Mouse (Mus musculus): ENCODE results near the gene Tyw5. TPM values are rescaled to one million over a fixed set of nuclear protein-coding genes. Genes with fewer than 3 reads are reported as not detected.

The Tyw5 gene
- polyA plus RNA-seq, 1 experiment from 2014 or later: 28.7 TPM

GRCm38 (mm10) chr1:57413397-57413796 lies 6.5 kb upstream of the Tyw5 start:
- no peak for ATAC-seq (ENCODE audit: insufficient read depth, low FRiP score, low read depth)
- no peak overlapping the region for H3K27ac ChIP-seq
- WGBS: 85% methylated on average over 2 of the region's 2 CpGs
- H3K27me3 ChIP-seq (replicated peaks): no peaks in the 10 kb centered on the region
- H3K36me3 ChIP-seq: peaks cover 20% of the 10 kb centered on the region
- H3K4me1 ChIP-seq: peaks cover 4% of the 10 kb centered on the region; the same call in 1 of the 2 replicates
- no peak overlapping the region for H3K4me2 ChIP-seq
- H3K9ac ChIP-seq: no peak overlapping the region
- H3K9me3 ChIP-seq: no peaks in the 10 kb centered on the region
- no peak overlapping the region for H3K4me3 ChIP-seq (replicated peaks)

- no peak overlapping the region; the same call in 1 of the 2 replicates for H3K4me2 ChIP-seq
- peaks cover 6% of the 10 kb centered on the region; the same call in 1 of the 2 replicates for H3K36me3 ChIP-seq
- 86% methylated on average over 2 of the region's 2 CpGs for WGBS
- no peaks in the 10 kb centered on the region for H3K9me3 ChIP-seq
- H3K4me3 ChIP-seq (replicated peaks): no peak overlapping the region
- H3K27ac ChIP-seq: no peak overlapping the region
- no peak for ATAC-seq (ENCODE audit: insufficient read depth, low FRiP score, low read depth)
- H3K27me3 ChIP-seq (replicated peaks): no peaks in the 10 kb centered on the region
- H3K4me1 ChIP-seq: peaks cover 12% of the 10 kb centered on the region; the same call in 1 of the 2 replicates
- no peak overlapping the region for H3K9ac ChIP-seq
These were observed 2.1 kb upstream of the Tyw5 start for GRCm38 (mm10) chr1:57408994-57409393.

GRCm38 (mm10) chr1:57402116-57402515 lies 4.8 kb downstream of the Tyw5 start:
- H3K27ac ChIP-seq: no peak overlapping the region
- H3K9ac ChIP-seq: no peak overlapping the region
- 0 out of 2 replicates have a peak, but pooled peaks cover 3% of the 10 kb centered on the region for H3K4me1 ChIP-seq
- no peaks in the 10 kb centered on the region for H3K9me3 ChIP-seq
- no peak for ATAC-seq (ENCODE audit: insufficient read depth, low FRiP score, low read depth)
- H3K36me3 ChIP-seq: no peaks in the 10 kb centered on the region
- no peak overlapping the region for H3K4me3 ChIP-seq (replicated peaks)
- no peak overlapping the region for H3K4me2 ChIP-seq
- H3K27me3 ChIP-seq (replicated peaks): no peaks in the 10 kb centered on the region
- WGBS: 88% methylated on average over 5 of the region's 5 CpGs

DNA sequence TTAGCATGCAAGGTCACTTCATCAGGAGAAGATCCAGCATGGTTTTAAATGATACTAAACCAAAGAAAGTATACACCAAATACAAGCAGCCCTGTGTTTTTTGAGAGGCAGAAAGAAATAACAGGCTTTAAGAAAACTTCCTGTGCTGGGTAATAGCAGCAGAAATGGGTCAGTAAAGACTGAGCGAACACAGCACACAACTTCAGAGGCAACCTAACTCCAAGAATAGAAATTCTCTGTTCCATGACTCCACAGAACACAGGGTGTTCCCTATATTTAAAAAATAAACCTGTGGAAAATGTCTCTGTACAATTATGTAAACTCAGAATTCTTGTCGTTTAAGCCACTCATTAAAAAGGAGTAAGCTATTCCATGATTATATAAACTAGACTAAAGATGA lies 6.0 kb downstream of the Tyw5 start:
- Histone ChIP-seq H3K36me3 (0 out of 2 replicates have a peak, but pooled peaks cover 4% of the 10 kb centered on the region), H3K9me3 (no peaks in the 10 kb centered on the region), H3K4me3 (replicated peaks) (no peak overlapping the region), H3K4me1 (0 out of 2 replicates have a peak, but pooled peaks cover 3% of the 10 kb centered on the region), H3K4me2 (no peak overlapping the region), H3K27ac (no peak overlapping the region), H3K27me3 (replicated peaks) (no peaks in the 10 kb centered on the region), H3K9ac (no peak overlapping the region)
- no peak for ATAC-seq (ENCODE audit: insufficient read depth, low FRiP score, low read depth)
- WGBS: 85% methylated on average over 2 of the region's 2 CpGs

- H3K27ac ChIP-seq: no peak overlapping the region
- no peaks in the 10 kb centered on the region for H3K4me1 ChIP-seq
- no peak for ATAC-seq (ENCODE audit: insufficient read depth, low FRiP score, low read depth)
- H3K36me3 ChIP-seq: 0 out of 2 replicates have a peak, but pooled peaks cover 4% of the 10 kb centered on the region
- no peak overlapping the region for H3K4me3 ChIP-seq (replicated peaks)
- H3K9ac ChIP-seq: no peak overlapping the region
- no peaks in the 10 kb centered on the region for H3K27me3 ChIP-seq (replicated peaks)
- no peaks in the 10 kb centered on the region for H3K9me3 ChIP-seq
- no peak overlapping the region for H3K4me2 ChIP-seq
- WGBS: 86% methylated on average over 2 of the region's 2 CpGs
These were observed 6.6 kb downstream of the Tyw5 start for GRCm38 (mm10) chr1:57400321-57400720.

GRCm38 (mm10) chr1:57394051-57394450 lies 12.8 kb downstream of the Tyw5 start:
- 74% methylated on average over 3 of the region's 3 CpGs for WGBS
- 0 out of 2 replicates have a peak, but pooled peaks cover 4% of the 10 kb centered on the region for H3K36me3 ChIP-seq
- no peak overlapping the region for H3K4me3 ChIP-seq (replicated peaks)
- H3K27ac ChIP-seq: no peak overlapping the region
- H3K9me3 ChIP-seq: no peaks in the 10 kb centered on the region
- no peak overlapping the region for H3K9ac ChIP-seq
- H3K27me3 ChIP-seq (replicated peaks): no peaks in the 10 kb centered on the region
- H3K4me2 ChIP-seq: no peak overlapping the region
- ATAC-seq (ENCODE audit: insufficient read depth, low FRiP score, low read depth): no peak
- H3K4me1 ChIP-seq: no peaks in the 10 kb centered on the region

DNA sequence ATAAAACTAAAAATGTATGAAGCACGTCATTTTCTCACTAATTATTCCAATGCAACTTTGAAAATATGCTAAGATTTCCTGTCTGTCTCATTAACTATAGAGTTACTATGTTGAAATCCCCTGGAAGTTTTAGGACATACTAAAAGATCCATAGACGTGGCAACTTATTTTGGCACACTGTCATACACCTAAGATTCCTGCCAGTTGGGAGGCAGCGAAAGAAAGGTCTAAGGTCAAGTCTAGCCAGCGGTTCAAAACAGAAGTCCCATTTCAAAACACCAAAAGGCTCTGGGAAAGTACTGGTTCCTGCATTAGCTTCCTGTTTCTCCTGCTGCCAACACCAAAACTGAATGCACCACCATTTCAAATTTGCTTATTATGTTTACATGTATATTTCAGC lies 14.5 kb downstream of the Tyw5 start:
- 77% methylated on average over 4 of the region's 4 CpGs for WGBS
- H3K27ac ChIP-seq: no peak overlapping the region
- no peak overlapping the region for H3K4me3 ChIP-seq (replicated peaks)
- no peaks in the 10 kb centered on the region for H3K4me1 ChIP-seq
- H3K9me3 ChIP-seq: no peaks in the 10 kb centered on the region
- no peak overlapping the region for H3K4me2 ChIP-seq
- H3K9ac ChIP-seq: no peak overlapping the region; the same call in 1 of the 2 replicates
- no peaks in the 10 kb centered on the region for H3K27me3 ChIP-seq (replicated peaks)
- no peak for ATAC-seq (ENCODE audit: insufficient read depth, low FRiP score, low read depth)
- 0 out of 2 replicates have a peak, but pooled peaks cover 8% of the 10 kb centered on the region for H3K36me3 ChIP-seq

DNA sequence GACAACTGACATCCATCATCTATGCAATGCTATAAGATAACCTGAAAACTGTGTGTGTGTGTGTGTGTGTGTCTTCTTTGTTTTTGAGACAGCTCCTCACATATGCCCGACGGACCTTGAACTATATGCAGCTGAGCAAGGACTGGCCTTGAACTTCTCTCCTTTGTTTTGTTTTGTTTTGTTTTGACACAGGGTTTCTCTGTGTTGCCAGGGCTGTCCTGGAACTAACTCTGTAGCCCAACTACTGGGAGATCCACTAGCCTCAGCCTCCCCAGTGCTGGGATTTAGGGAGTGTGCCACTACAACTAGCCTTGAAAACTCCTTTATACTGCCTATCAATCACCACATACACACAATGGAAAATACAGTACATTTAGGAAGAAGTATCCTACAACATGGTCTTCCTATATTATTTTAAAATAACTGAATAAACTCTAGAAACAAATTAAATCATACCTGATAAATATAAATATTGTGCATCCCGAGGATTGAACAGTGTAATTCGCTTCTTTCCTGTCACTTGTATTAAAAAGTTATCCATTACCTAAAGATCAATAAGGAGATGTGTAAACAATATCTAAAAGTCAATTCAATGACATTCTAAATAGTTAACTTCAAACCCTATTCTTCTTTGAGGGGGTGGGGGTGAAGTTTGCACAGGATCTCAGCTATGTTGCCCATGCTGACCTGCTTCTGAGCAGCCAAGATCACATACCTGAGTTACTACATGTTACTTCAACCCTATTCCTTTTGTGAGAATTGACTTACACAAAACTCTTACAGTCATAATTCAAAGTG lies 15.7 kb downstream of the Tyw5 start:
- Histone ChIP-seq H3K4me3 (replicated peaks) (no peak overlapping the region), H3K4me2 (no peak overlapping the region), H3K9ac (no peak overlapping the region), H3K9me3 (no peaks in the 10 kb centered on the region), H3K36me3 (0 out of 2 replicates have a peak, but pooled peaks cover 5% of the 10 kb centered on the region), H3K27me3 (replicated peaks) (no peaks in the 10 kb centered on the region), H3K27ac (no peak overlapping the region), H3K4me1 (no peaks in the 10 kb centered on the region)
- ATAC-seq (ENCODE audit: insufficient read depth, low FRiP score, low read depth): no peak
- WGBS: 80% methylated on average over 4 of the region's 4 CpGs

- no peak for ATAC-seq (ENCODE audit: insufficient read depth, low FRiP score, low read depth)
- WGBS: 89% methylated on average over 8 of the region's 8 CpGs
- no peaks in the 10 kb centered on the region for H3K4me1 ChIP-seq
These were observed 18.3 kb downstream of the Tyw5 start for GRCm38 (mm10) chr1:57388402-57389155.

DNA sequence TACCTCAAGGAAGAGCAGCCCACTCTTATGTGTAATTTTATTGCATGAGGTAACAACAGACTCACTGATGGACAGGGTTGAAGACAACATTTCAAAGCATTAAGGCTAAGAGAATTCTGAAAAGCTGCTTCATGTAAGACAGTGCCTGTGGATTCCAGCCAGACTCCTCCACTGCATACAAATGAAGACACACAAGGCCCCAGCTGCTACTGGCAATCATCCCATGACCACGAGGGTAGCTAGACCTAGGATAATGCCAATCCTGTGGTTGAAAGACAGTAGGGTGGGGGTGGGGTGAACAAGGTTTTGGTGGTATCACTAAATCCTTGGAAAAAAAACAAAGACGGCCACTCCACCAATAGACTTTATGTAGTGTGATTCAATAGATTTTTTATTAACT lies 19.0 kb downstream of the Tyw5 start:
- H3K27ac ChIP-seq: no peak overlapping the region
- no peaks in the 10 kb centered on the region for H3K9me3 ChIP-seq
- H3K4me3 ChIP-seq (replicated peaks): no peak overlapping the region
- H3K36me3 ChIP-seq: 0 out of 2 replicates have a peak, but pooled peaks cover 4% of the 10 kb centered on the region
- 73% methylated on average over 2 of the region's 2 CpGs for WGBS
- H3K4me2 ChIP-seq: no peak overlapping the region
- ATAC-seq (ENCODE audit: insufficient read depth, low FRiP score, low read depth): no peak
- no peaks in the 10 kb centered on the region for H3K27me3 ChIP-seq (replicated peaks)
- no peak overlapping the region for H3K9ac ChIP-seq
- no peaks in the 10 kb centered on the region for H3K4me1 ChIP-seq

More at GRCm38 (mm10) chr1:57388402-57389155, 18.3 kb downstream of the Tyw5 start:
- Histone ChIP-seq H3K36me3 (0 out of 2 replicates have a peak, but pooled peaks cover 4% of the 10 kb centered on the region), H3K27me3 (replicated peaks) (no peaks in the 10 kb centered on the region), H3K9ac (no peak overlapping the region), H3K4me3 (replicated peaks) (no peak overlapping the region), H3K4me2 (no peak overlapping the region), H3K9me3 (no peaks in the 10 kb centered on the region), H3K27ac (no peak overlapping the region)

DNA sequence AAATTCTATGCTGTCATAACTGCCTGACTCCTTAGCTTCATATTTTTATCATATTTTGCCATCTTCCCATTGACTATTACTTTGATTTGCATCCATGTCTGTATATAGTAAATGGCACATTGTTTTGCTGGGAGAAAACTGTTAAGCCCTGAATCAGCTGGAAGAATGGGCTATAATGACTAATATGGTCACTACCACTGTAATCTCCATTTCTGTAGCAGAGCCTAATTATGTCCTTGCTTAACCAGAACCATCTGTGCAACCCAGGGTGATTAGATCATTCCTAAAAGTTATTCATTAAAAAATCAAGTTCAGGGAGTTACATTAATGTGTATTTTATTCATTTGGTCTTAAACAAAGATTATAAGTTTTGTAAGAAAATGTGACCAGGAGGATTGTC lies 20.4 kb downstream of the Tyw5 start:
- H3K9ac ChIP-seq: no peak overlapping the region
- H3K4me1 ChIP-seq: no peaks in the 10 kb centered on the region
- H3K36me3 ChIP-seq: 0 out of 2 replicates have a peak, but pooled peaks cover 4% of the 10 kb centered on the region
- no peaks in the 10 kb centered on the region for H3K9me3 ChIP-seq
- no peaks in the 10 kb centered on the region for H3K27me3 ChIP-seq (replicated peaks)
- H3K4me3 ChIP-seq (replicated peaks): no peak overlapping the region
- H3K4me2 ChIP-seq: no peak overlapping the region
- no peak for ATAC-seq (ENCODE audit: insufficient read depth, low FRiP score, low read depth)
- no peak overlapping the region for H3K27ac ChIP-seq

All from stomach, embryonic 15.5 days (tissue).